Mouse (Mus musculus) hindbrain, embryonic 14.5 days (tissue): ENCODE results near the gene Habp4. TPM values are rescaled to one million over a fixed set of nuclear protein-coding genes. Genes with fewer than 3 reads are reported as not detected.

ENCODE experiments used
- ATAC-seq: fragments of 200-750 bp; cut with Nextera tagmentation; 2 replicates; pipeline ENCODE4 v1.8.0; 2017; ENCODE audit warnings: moderate number of reproducible peaks, mild to moderate bottlenecking, moderate TSS enrichment, moderate library complexity; ENCODE audit not compliant: low FRiP score
- DNase-seq: peaks from one replicate; pipeline ENCODE4 v3.0.0-alpha.2; 2015; ENCODE audit warnings: low spot score
- H3K27ac ChIP-seq: fragments of 300-500 bp; sonication (generic); 2 replicates; pipeline ENCODE4 v1.5.1; 2014; ENCODE audit warnings: mild to moderate bottlenecking, moderate library complexity
- H3K27me3 ChIP-seq: fragments of 300-500 bp; sonication (generic); 2 replicates; pipeline ENCODE4 v1.6.1; 2014; ENCODE audit warnings: mild to moderate bottlenecking, low read length, mixed read lengths; ENCODE audit not compliant: control insufficient read depth, insufficient read depth
- H3K36me3 ChIP-seq: fragments of 300-500 bp; sonication (generic); replicated peaks from 2 replicates; pipeline ENCODE4 v1.6.1; 2014; ENCODE audit not compliant: control insufficient read depth, insufficient read depth
- H3K4me1 ChIP-seq: fragments of 300-500 bp; sonication (generic); replicated peaks from 2 replicates; pipeline ENCODE4 v1.6.1; 2014; ENCODE audit warnings: antibody characterized with exemption, low read length, mixed read lengths; ENCODE audit not compliant: control insufficient read depth, insufficient read depth
- H3K4me2 ChIP-seq: fragments of 300-500 bp; sonication (generic); replicated peaks from 2 replicates; pipeline ENCODE4 v1.6.1; 2014; ENCODE audit warnings: mild to moderate bottlenecking, moderate library complexity
- H3K4me3 ChIP-seq: fragments of 300-500 bp; sonication (generic); replicated peaks from 2 replicates; pipeline ENCODE4 v1.5.1; 2014; ENCODE audit warnings: mild to moderate bottlenecking, low read length
- H3K9ac ChIP-seq: fragments of 300-500 bp; sonication (generic); 2 replicates; pipeline ENCODE4 v1.6.1; 2014
- H3K9me3 ChIP-seq: fragments of 300-500 bp; sonication (generic); 2 replicates; pipeline ENCODE4 v1.6.1; 2016; ENCODE audit warnings: low read length; ENCODE audit not compliant: control insufficient read depth
- WGBS: fragments of 180-500 bp; shearing (Covaris S2); extraction: QIAGEN DNeasy Blood & Tissue Kit; methylation state at CpG from one replicate; pipeline ENCODE4 v1.1.7; 2014; 5-methylcytosine and 5-hydroxymethylcytosine counted together
- polyA plus RNA-seq: library from polyadenylated mRNA; unstranded; fragments of >200 nt; fragmentation: Nextera tagmentation; extraction: Ambion mirVana; gene quantifications from 2 replicates; pipeline ENCODE4 v1.2.1, GENCODE M21; 2014

Habp4 gene
- 52.4 and 65.2 TPM in 2 replicates for polyA plus RNA-seq

- peak within 1 kb of the TSS; percentile 79 for H3K27ac ChIP-seq
- peak within 1 kb of the TSS; percentile 82 for H3K4me3 ChIP-seq
- H3K9me3 ChIP-seq, result peaks cover 8% of the 10 kb centered on the region; the same call in 1 of the 2 replicates
- no peaks in the 10 kb centered on the region for H3K4me1 ChIP-seq
- WGBS, result 0% methylated on average over 27 of the region's 31 CpGs
- H3K36me3 ChIP-seq, result peaks cover under 1% of the 10 kb centered on the region; the same call in 1 of the 2 replicates
- peak within 1 kb of the TSS; percentile 85 for H3K4me2 ChIP-seq
- peaks cover 5% of the 10 kb centered on the region for H3K27me3 ChIP-seq
- peak; percentile 98 for DNase-seq
- peak within 1 kb of the TSS; percentile 88 for H3K9ac ChIP-seq
- ATAC-seq, result peak; percentile 99
Measured at GRCm38 (mm10) chr13:64161548-64161915, at the start of gene Habp4. TSS of gene Habp4 (plus strand) at chr13:64161824.

GRCm38 (mm10) chr13:64117442-64117841, 44.2 kb upstream of the Habp4 start:
- no peak overlapping the region for H3K27ac ChIP-seq
- no peak overlapping the region for H3K9ac ChIP-seq
- H3K36me3 ChIP-seq, result no peaks in the 10 kb centered on the region
- WGBS, result 58% methylated on average over 2 of the region's 2 CpGs
- DNase-seq, result no peak
- ATAC-seq, result no peak
- H3K27me3 ChIP-seq, result no peaks in the 10 kb centered on the region
- H3K4me1 ChIP-seq, result no peaks in the 10 kb centered on the region
- no peaks in the 10 kb centered on the region for H3K9me3 ChIP-seq
- no peak overlapping the region for H3K4me3 ChIP-seq
- no peak overlapping the region for H3K4me2 ChIP-seq

DNA sequence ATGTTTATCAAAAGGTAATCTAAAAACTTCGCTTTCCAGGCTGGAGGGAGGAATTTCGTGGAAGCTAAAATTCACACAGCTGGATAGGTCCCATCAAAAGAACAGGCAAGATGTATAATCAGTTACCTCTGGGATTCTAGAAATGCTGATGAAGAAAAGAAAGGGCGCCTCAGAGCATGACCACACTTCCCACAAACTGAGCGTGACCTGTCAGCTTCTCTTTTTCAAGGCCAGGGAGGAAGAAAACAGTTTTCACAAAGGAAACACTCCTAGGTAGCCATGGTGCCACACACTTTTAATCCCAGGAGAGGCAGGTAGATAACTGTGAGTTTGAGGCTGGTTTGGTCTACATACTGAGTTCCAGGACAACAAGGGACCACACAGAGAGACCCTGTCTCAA, 40.9 kb upstream of the Habp4 start:
- Histone ChIP-seq H3K27me3 (no peaks in the 10 kb centered on the region), H3K4me1 (no peaks in the 10 kb centered on the region), H3K4me3 (no peak overlapping the region), H3K36me3 (no peaks in the 10 kb centered on the region), H3K9me3 (0 out of 2 replicates have a peak, but pooled peaks cover 7% of the 10 kb centered on the region), H3K9ac (no peak overlapping the region), H3K4me2 (no peak overlapping the region), H3K27ac (no peak overlapping the region)
- no peak for DNase-seq
- no peak for ATAC-seq
- 62% methylated on average over 4 of the region's 4 CpGs for WGBS

GRCm38 (mm10) chr13:64123491-64124188, 38.0 kb upstream of the Habp4 start:
- H3K27me3 ChIP-seq, result no peaks in the 10 kb centered on the region
- H3K4me2 ChIP-seq, result no peak overlapping the region
- no peak overlapping the region for H3K27ac ChIP-seq
- WGBS, result 30% methylated on average over 6 of the region's 6 CpGs
- 0 out of 2 replicates have a peak, but pooled peaks cover 7% of the 10 kb centered on the region for H3K9me3 ChIP-seq
- DNase-seq (no peak), ATAC-seq (no peak)
- H3K4me1 ChIP-seq, result no peaks in the 10 kb centered on the region
- H3K9ac ChIP-seq, result no peak overlapping the region
- H3K36me3 ChIP-seq, result no peaks in the 10 kb centered on the region
- H3K4me3 ChIP-seq, result no peak overlapping the region

- H3K4me3 ChIP-seq, result no peak overlapping the region
- no peak overlapping the region for H3K9ac ChIP-seq
- no peak overlapping the region for H3K4me2 ChIP-seq
- no peaks in the 10 kb centered on the region for H3K27me3 ChIP-seq
- 0 out of 2 replicates have a peak, but pooled peaks cover 7% of the 10 kb centered on the region for H3K9me3 ChIP-seq
- ATAC-seq (no peak), DNase-seq (no peak)
- peaks cover 5% of the 10 kb centered on the region; the same call in 1 of the 2 replicates for H3K4me1 ChIP-seq
- no peak overlapping the region for H3K27ac ChIP-seq
- 90% methylated on average over 6 of the region's 6 CpGs for WGBS
- H3K36me3 ChIP-seq, result no peaks in the 10 kb centered on the region
Measured at GRCm38 (mm10) chr13:64124886-64125285, 36.7 kb upstream of the Habp4 start.

DNA sequence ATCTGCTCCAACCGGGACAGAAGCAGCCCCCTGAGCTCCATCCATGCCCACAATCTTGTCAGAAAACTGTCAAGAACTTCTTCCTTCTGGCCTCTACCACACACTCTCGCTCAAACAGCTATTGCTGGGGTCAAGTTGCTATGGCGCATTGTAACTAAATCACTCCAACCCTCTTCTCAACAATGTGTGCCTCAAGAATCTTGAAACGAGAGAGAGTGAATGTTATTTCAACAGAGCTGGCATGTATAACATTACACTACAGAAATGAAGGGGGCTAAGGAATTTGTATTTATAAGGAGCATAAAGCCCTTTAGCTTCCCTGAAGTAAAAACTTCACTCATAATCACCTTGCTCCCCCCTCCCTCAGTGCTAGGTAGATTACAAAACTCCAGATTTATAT, 35.3 kb upstream of the Habp4 start:
- H3K27me3 ChIP-seq, result no peaks in the 10 kb centered on the region
- no peak overlapping the region for H3K9ac ChIP-seq
- WGBS, result 68% methylated on average over 4 of the region's 4 CpGs
- H3K36me3 ChIP-seq, result no peaks in the 10 kb centered on the region
- no peak overlapping the region for H3K27ac ChIP-seq
- H3K4me1 ChIP-seq, result peaks cover 5% of the 10 kb centered on the region; the same call in 1 of the 2 replicates
- H3K4me3 ChIP-seq, result no peak overlapping the region
- no peak for ATAC-seq
- no peak for DNase-seq
- H3K4me2 ChIP-seq, result no peak overlapping the region
- 0 out of 2 replicates have a peak, but pooled peaks cover 7% of the 10 kb centered on the region for H3K9me3 ChIP-seq

DNA sequence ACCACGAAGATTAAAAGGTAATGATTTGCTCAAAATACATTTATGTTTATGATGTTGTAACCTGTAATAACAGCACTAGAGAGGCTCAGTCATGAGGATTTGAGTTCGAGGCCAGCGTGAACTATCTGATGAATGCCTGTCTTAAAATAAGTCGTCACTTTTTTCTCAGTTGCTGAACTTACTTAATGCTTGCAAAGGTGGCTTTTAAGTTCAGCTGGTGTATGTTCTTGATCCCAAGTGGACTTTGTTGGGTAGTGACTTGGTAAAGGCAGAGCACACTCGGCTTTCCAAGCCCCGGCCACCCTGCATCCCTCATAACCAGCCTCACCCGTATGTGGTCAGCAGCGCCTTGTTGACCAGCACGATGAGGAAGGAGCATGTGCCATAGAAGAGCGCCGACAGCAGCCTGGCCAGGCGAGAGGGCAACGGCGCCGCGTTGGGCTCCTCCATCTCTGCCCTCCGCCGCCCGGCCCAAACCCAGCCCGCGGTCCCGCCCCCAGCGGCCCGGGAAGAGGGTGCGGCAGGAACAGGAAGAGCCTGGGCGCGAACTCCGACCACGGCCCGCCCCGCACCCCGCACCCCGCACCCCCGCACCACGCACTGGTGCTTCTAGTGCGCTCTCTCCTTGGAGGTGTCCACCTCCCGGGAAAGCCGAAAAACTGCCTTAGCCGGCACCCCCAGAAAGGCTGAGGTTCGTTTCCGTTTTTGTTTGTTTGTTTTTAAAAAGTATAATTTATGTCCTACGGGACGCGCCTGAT, 32.6 kb upstream of the Habp4 start, which contains the start of gene Slc35d2:
TSS of gene Slc35d2 (minus strand) at position 511 of the 758 bp plus-strand sequence.
- DNase-seq (no peak), ATAC-seq (peak; percentile 59; the same call in 1 of the 2 replicates)
- H3K27me3 ChIP-seq, result no peaks in the 10 kb centered on the region
- H3K4me2 ChIP-seq, result peak within 1 kb of the TSS; percentile 96
- peaks cover 5% of the 10 kb centered on the region; the same call in 1 of the 2 replicates for H3K4me1 ChIP-seq
- H3K4me3 ChIP-seq, result peak within 1 kb of the TSS; percentile 48
- H3K36me3 ChIP-seq, result no peaks in the 10 kb centered on the region
- H3K9me3 ChIP-seq, result no peaks in the 10 kb centered on the region
- no peak within 1 kb of the TSS for H3K27ac ChIP-seq
- peak within 1 kb of the TSS; percentile 65 for H3K9ac ChIP-seq
- WGBS, result 10% methylated on average over 44 of the region's 44 CpGs

DNA sequence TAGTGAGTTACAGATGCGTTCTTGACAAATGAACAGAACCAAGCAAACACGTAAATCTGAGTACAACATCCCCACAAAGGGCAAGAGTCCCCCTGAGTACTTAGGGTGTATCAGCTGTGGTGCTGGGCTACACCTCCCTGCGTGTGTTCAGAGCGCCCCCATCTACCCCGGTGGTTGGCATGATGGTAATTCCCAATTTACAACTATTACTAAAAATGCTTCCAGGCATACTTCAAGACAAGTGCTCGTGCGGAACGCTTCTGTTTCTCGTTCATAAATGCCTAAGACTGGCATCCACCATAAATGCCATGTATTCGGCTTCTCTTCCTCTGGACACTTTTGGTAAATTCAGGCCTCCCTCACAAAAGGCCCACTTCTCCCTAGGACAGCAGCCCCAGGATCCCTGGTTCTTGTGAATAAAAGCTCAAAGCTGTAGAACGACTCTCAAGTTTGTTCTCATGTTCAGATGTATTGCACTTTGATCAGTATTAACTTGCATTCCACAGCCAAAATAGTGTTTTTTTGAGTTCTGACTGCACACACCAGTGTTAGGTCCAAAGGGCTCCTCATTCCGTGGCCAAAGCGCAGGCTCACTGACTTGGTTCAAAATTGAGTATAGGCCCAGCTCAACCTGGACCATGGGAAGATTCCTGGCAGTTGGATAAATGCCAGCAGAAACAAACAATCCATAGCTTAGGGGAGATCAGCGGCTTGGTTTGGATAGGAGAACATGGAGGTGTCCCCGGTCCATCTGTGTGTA, 31.8 kb upstream of the Habp4 start:
- WGBS, result 39% methylated on average over 15 of the region's 15 CpGs
- ATAC-seq (no peak), DNase-seq (no peak)
- Histone ChIP-seq H3K4me3 (peak overlapping the region; percentile 48), H3K9me3 (no peaks in the 10 kb centered on the region), H3K27me3 (no peaks in the 10 kb centered on the region), H3K27ac (no peak overlapping the region), H3K9ac (peak overlapping the region; percentile 65), H3K36me3 (no peaks in the 10 kb centered on the region), H3K4me1 (peaks cover 5% of the 10 kb centered on the region; the same call in 1 of the 2 replicates), H3K4me2 (peak overlapping the region; percentile 96)

GRCm38 (mm10) chr13:64150121-64150520, 11.5 kb upstream of the Habp4 start:
- H3K27me3 ChIP-seq, result no peaks in the 10 kb centered on the region
- H3K4me3 ChIP-seq, result no peak overlapping the region
- H3K27ac ChIP-seq, result no peak overlapping the region
- no peak overlapping the region for H3K4me2 ChIP-seq
- no peaks in the 10 kb centered on the region for H3K36me3 ChIP-seq
- peaks cover 5% of the 10 kb centered on the region; the same call in 1 of the 2 replicates for H3K4me1 ChIP-seq
- WGBS, result 70% methylated on average over 5 of the region's 5 CpGs
- no peak overlapping the region for H3K9ac ChIP-seq
- no peaks in the 10 kb centered on the region for H3K9me3 ChIP-seq
- no peak for DNase-seq
- ATAC-seq, result no peak
